Mouse (Mus musculus): ENCODE data around the gene Meig1.
"Not testable (repeated sequence)": the region's sequence is repeated elsewhere in the genome, so short reads cannot be mapped to it uniquely, and the experiment has no call there.

Meig1 gene

GRCm38 (mm10) chr2:3422548-3422947 lies at the start of gene Meig1:
TSS of gene Meig1 (minus strand) at chr2:3422648.
- DNase-seq, result no peak

DNA sequence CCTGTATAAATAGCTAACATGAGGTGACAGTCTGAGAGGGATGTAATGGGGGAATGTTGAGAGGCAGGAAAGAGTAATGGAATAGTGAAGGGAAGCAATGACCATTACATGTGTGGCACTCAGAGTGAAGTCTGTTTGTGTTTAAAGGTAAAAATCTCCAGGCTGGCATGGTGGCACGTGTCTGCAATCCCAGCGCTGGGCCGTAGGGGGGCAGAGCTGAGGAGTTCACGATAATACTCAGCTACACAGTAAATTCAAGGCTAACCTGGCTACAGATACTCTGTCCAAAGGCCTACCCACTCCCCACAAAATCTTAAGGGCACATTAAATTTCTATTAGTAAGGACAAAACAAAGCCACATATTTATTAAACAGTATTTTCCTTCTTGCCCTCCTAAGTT lies 34.1 kb upstream of the Meig1 start:
- DNase-seq, result no peak

- DNase-seq, result no peak
These were observed 30.6 kb upstream of the Meig1 start for GRCm38 (mm10) chr2:3453096-3453495.

DNA sequence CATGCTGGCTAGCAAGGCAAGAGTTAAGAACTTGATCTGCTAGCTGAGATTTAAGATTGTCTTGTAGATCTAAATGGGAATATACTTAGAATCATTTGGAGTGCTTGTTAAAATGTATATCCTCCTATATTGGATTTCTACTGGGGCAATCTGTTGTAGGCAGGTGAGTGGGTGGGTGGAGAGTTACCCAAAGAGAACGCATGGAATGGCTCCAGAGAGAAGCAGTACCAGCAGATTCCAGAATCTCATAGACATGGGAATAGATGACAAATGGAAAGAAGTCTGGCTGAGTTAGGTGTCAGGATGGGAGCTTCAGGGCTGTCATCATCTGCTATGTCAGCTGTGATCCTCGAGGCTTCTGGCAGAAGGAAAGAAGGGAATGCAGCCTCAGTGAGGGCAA lies 27.0 kb upstream of the Meig1 start:
- DNase-seq, result no peak

DNA sequence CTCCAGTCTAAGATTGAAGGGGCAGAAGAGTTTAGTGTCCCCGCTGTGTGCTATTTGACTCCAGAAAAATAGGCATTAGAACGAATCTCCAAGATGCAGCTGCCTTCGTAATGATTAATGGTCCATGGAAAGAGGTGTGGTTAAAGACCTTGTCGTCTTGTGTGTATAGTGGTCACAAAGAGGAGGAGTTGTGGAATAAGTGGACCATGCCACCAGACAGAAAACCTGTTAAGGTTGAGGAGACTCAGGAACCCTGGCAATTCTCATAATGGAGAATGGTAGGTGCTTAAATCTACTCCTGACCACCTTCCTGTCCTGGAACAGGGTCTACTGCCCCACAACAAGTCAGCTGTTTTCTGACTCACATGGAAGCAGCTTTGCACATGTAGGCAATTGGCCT lies 23.5 kb upstream of the Meig1 start:
- DNase-seq, result no peak

- peak; percentile 8 for DNase-seq
These were observed 21.8 kb upstream of the Meig1 start for GRCm38 (mm10) chr2:3444206-3444605.

DNA sequence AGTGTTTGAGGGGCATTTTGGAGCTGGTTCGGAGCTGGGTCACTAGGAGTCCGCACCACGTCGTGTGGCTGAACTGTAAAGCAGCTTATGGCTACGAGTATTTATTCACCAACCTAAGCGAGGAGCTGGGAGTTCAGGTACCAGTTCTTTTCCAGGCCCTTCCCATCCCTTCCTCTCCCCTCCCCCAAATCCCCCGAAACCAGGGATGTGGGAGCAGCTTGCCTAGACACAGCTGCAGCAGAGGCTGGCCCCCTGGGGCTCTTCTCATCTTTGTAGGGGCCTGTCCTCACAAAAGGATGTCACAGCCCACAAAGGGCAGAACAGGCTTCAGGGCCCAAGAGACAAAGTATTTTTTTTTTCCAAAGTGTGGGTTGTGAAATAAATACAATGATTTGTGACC lies 15.5 kb upstream of the Meig1 start:
- peak; percentile 35 for DNase-seq

- DNase-seq, result no peak
These were observed 13.1 kb upstream of the Meig1 start for GRCm38 (mm10) chr2:3435369-3436061.

DNA sequence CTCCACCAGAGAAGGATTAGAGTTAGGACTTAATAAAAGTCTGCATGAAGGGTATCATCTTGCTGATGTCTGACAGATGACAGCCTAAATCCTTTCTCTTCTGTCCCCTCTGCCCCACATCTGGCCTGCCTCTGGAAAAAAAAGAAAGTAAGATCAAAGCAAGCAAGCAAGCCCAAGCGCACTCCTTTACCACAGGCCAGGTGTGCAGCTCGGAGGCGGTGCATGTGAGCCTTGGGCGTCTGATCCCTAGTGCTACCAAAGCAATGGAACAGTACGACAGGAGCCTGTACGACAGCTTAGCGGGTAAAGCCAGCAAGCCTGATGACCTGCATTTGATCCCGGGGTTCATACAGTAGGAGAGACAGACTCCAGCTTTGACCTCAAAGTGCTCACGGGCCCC lies 8.5 kb upstream of the Meig1 start:
- no peak for DNase-seq

DNA sequence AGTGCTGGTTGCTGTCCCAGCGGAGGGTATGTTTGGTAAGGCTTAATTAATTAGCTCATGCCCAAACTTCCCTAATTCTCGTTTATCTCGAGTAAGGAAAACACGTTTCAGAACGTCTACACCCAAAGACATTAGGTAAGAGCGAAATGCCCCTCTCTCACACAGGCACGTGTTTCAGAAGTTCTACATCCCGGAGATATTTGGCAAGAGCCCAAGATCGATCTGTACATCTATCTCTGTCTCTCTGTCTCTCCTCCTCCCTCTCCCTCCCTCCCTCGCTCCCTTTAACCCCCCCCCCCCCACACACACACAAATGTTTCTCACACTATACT lies 2.1 kb upstream of the Meig1 start:
- DNase-seq, result peak; percentile 20

GRCm38 (mm10) chr2:3423841-3424578 lies 1.6 kb upstream of the Meig1 start, which contains the start of gene Dclre1c:
TSS of gene Dclre1c (plus strand) at chr2:3424131.
- DNase-seq, result peak; percentile 97

DNA sequence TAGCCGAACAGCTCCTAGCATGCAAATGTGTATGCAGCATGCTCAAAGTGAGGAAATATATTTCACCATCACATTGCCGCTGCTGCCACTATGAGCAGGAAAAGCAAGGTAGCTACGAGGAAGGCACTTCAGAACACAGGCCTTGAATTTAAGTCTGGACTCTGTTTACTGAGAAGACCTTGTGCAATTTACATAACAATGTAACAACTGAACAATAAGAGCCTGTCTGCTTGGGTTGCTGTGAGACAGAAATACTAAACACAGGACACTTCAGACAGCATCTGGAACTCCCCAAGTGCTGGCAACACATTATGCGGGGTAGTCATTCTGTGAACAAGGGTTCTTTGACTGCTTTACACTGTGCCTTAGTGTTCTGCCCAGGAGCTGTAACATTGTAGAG lies 2.3 kb downstream of the Meig1 start:
- DNase-seq, result peak; percentile 53

DNA sequence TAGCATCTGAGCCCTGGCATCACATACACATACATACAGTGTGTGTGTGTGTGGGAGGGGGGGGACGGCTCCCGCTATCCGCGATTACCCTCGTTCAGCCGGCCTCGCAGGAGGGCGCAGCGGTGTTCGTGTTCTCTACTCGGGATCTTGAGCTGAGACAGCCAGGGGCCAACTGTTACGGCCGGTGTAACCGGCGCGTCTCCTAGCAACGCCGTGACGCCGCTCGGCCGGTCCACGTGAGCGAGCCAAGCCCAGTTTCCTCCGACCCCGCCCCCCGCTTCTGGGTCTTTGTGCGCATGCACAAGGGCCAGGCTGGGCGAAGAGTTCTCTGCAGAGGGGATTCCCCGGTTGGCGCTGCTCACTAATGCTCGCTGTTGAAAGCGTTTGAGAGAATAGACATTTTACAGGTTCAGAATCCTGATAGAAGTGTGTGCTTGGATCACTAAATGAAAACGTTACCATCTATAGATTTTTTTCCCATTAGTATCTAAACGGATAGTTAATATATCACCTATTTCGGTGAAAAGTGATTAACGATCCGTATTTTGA lies 3.5 kb downstream of the Meig1 start:
- DNase-seq, result peak; percentile 97

GRCm38 (mm10) chr2:3415676-3416075 lies 6.8 kb downstream of the Meig1 start:
- DNase-seq, result no peak

DNA sequence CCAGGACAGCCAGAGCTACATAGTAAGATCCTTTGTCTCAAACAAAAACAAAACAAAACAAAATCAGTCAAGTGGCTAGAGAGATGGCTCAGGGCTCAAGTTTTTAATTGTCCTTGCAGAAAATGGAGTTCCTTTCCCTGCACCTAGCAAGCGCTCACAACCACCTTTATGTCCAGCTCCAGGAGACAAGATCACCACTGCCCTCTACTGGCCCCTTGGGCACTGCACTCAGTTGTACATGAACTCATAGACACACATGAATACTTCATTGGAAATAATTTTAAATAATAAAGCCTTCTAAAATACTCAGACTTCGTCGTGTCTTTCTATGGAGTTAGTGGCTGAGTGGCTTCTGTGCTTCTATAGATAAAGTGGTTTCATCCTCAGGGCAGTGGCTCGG lies 8.2 kb downstream of the Meig1 start:
- DNase-seq, result peak; percentile 77

DNA sequence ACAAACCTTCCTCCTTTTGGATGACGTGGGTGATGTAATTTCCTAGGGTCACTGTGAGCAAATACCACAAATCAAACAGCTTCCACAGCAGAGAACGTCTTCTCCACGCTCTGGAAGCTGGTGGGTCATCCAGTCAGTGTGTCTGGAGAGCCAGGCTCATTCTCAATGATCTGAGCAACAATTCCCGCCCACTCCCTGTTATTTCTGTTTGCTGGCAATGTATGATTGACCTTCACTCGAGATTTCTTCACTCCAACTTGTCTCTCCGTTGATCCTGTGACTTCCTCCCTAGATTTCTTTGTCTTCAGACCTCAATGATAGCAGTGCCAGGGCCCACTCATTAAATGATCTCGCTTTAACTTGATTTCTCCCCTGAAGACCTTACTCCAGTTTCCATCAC lies 14.7 kb downstream of the Meig1 start:
- no peak for DNase-seq

- no peak for DNase-seq
These were observed 16.5 kb downstream of the Meig1 start for GRCm38 (mm10) chr2:3405981-3406380.

GRCm38 (mm10) chr2:3397110-3397509 lies 25.3 kb downstream of the Meig1 start, which contains the start of gene Olah:
TSS of gene Olah (minus strand) at chr2:3397210.
- DNase-seq, result not testable (repeated sequence)

- DNase-seq, result no peak
These were observed 30.5 kb downstream of the Meig1 start for GRCm38 (mm10) chr2:3391945-3392344.

DNA sequence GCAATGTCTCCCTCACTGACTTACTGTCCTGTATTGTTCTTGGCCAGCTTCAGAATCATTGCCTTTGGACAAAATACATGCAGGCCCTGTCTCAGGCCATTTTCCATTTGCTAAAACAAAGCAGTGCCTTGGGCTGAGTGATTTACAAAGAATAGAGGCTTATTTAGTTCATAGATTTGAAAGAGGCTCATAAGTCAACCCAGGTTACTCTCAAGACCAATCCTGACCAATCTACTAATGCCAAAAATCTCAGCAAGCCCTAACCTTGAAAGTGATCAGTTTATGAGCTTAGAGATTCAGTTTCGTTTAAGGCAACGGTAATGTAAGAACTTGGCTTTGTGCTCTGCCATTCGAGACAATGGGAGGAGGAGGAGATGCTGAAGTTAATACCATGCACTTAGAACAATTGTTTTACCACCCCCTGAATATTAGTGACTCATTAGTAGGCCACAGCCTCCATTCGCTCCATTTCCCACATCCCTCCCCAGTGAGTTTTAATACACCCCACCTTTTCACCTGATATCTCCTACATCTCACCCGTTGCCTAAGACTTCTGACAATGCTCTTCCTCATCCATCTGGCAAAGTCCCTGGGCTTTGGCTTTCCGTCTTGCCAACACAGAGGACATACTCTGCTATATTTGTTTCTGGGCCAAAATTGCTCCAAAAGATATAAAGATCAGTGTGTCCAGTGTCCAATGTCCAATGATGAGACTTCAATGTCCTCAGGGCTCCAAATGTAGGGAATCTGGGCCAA lies 35.2 kb downstream of the Meig1 start:
- no peak for DNase-seq

DNA sequence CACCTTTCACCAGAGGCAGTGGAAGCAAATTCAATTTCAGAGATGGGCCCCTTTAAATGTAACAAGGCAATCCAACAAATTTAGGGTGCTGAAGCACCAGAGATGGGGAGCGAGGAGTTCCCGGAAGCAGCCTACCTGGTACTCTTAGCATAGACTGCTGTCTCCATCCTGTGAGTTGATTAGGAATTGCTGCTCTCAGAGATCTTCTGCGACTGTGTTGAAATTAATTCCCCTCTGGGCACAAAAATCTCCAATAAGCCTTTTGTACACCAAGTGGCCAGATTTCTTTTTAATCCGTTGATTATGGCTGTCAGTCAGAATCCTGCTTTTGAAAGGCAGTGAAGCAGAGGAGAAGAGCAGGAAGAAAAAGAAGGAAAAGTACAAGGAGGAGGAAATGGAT lies 57.3 kb downstream of the Meig1 start:
- peak; percentile 65 for DNase-seq

GRCm38 (mm10) chr2:3361067-3361466 lies 61.4 kb downstream of the Meig1 start:
- DNase-seq, result no peak

All from retina, postnatal 1 day (tissue).